Mouse (Mus musculus): ENCODE measurements around the gene Cd47. TPM values are rescaled to one million over a fixed set of nuclear protein-coding genes. Genes with fewer than 3 reads are reported as not detected.

The Cd47 gene
- polyA plus RNA-seq, 1 experiment: 124 TPM

- Histone ChIP-seq H3K4me3 (ENCODE audit: insufficient read depth, low read length) (no peak overlapping the region), H3K4me1 (ENCODE audit: control insufficient read depth, insufficient read depth, low read length) (no peaks in the 10 kb centered on the region)
- TF ChIP-seq POLR2A (IDR thresholded peaks at IDR 0.05; ENCODE audit: low read depth, low read length) (no peak), CTCF (IDR thresholded peaks at IDR 0.05; ENCODE audit: borderline replicate concordance, insufficient read depth, low read length) (no peak)
Measured at GRCm38 (mm10) chr16:49886403-49887066, 86.2 kb downstream of the Cd47 start.

GRCm38 (mm10) chr16:49887290-49887689 is 87.0 kb downstream of the Cd47 start:
- TF ChIP-seq POLR2A (IDR thresholded peaks at IDR 0.05; ENCODE audit: low read depth, low read length) (no peak), CTCF (IDR thresholded peaks at IDR 0.05; ENCODE audit: borderline replicate concordance, insufficient read depth, low read length) (no peak)
- H3K4me3 ChIP-seq (ENCODE audit: insufficient read depth, low read length): no peak overlapping the region
- no peaks in the 10 kb centered on the region for H3K4me1 ChIP-seq (ENCODE audit: control insufficient read depth, insufficient read depth, low read length)
- no peak overlapping the region for H3K27ac ChIP-seq (ENCODE audit: insufficient read depth, low read length)

More at GRCm38 (mm10) chr16:49886403-49887066, 86.2 kb downstream of the Cd47 start:
- H3K27ac ChIP-seq (ENCODE audit: insufficient read depth, low read length): no peak overlapping the region

GRCm38 (mm10) chr16:49887811-49888564 is 87.7 kb downstream of the Cd47 start:
- TF ChIP-seq POLR2A (IDR thresholded peaks at IDR 0.05; ENCODE audit: low read depth, low read length) (no peak), CTCF (IDR thresholded peaks at IDR 0.05; ENCODE audit: borderline replicate concordance, insufficient read depth, low read length) (no peak)
- Histone ChIP-seq H3K4me3 (ENCODE audit: insufficient read depth, low read length) (no peak overlapping the region), H3K27ac (ENCODE audit: insufficient read depth, low read length) (no peak overlapping the region), H3K4me1 (ENCODE audit: control insufficient read depth, insufficient read depth, low read length) (no peaks in the 10 kb centered on the region)

- Histone ChIP-seq H3K4me3 (ENCODE audit: insufficient read depth, low read length) (no peak overlapping the region), H3K27ac (ENCODE audit: insufficient read depth, low read length) (peak overlapping the region; percentile 47), H3K4me1 (ENCODE audit: control insufficient read depth, insufficient read depth, low read length) (no peaks in the 10 kb centered on the region)
- TF ChIP-seq POLR2A (IDR thresholded peaks at IDR 0.05; ENCODE audit: low read depth, low read length): no peak
- TF ChIP-seq CTCF (IDR thresholded peaks at IDR 0.05; ENCODE audit: borderline replicate concordance, insufficient read depth, low read length): no peak
Measured at GRCm38 (mm10) chr16:49889031-49889655, 88.8 kb downstream of the Cd47 start.

GRCm38 (mm10) chr16:49892252-49892651 is 91.9 kb downstream of the Cd47 start:
- Histone ChIP-seq H3K4me3 (ENCODE audit: insufficient read depth, low read length) (no peak overlapping the region), H3K4me1 (ENCODE audit: control insufficient read depth, insufficient read depth, low read length) (no peaks in the 10 kb centered on the region), H3K27ac (ENCODE audit: insufficient read depth, low read length) (no peak overlapping the region)
- TF ChIP-seq POLR2A (IDR thresholded peaks at IDR 0.05; ENCODE audit: low read depth, low read length): no peak
- TF ChIP-seq CTCF (IDR thresholded peaks at IDR 0.05; ENCODE audit: borderline replicate concordance, insufficient read depth, low read length): no peak

GRCm38 (mm10) chr16:49892945-49893344 is 92.6 kb downstream of the Cd47 start:
- H3K4me1 ChIP-seq (ENCODE audit: control insufficient read depth, insufficient read depth, low read length): no peaks in the 10 kb centered on the region
- H3K27ac ChIP-seq (ENCODE audit: insufficient read depth, low read length): no peak overlapping the region
- H3K4me3 ChIP-seq (ENCODE audit: insufficient read depth, low read length): no peak overlapping the region
- peak; percentile 41; the same call in 1 of the 2 replicates for TF ChIP-seq CTCF (IDR thresholded peaks at IDR 0.05; ENCODE audit: borderline replicate concordance, insufficient read depth, low read length)
- no peak for TF ChIP-seq POLR2A (IDR thresholded peaks at IDR 0.05; ENCODE audit: low read depth, low read length)

DNA sequence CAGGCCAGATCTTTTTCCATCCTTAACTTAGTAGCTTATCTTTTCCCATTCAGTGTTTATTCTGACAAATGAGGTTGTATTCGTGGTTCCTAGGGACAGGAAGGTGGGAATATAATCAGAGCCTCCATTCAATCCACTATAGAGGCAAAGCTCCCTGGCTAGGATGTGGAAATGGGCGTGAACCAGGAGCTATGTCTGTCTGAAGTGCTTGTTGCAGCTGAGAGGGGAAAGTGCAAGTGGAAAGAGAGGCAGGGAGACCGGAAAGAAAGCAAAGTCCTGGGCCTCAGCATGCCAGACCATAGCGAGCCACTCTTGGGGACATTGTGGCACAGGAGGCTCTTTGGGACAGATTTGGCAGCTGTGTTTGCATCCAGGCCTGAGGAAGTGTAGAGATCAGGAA is 94.3 kb downstream of the Cd47 start:
- Histone ChIP-seq H3K4me1 (ENCODE audit: control insufficient read depth, insufficient read depth, low read length) (no peaks in the 10 kb centered on the region), H3K27ac (ENCODE audit: insufficient read depth, low read length) (no peak overlapping the region), H3K4me3 (ENCODE audit: insufficient read depth, low read length) (no peak overlapping the region)
- TF ChIP-seq POLR2A (IDR thresholded peaks at IDR 0.05; ENCODE audit: low read depth, low read length): no peak
- TF ChIP-seq CTCF (IDR thresholded peaks at IDR 0.05; ENCODE audit: borderline replicate concordance, insufficient read depth, low read length): no peak

- Histone ChIP-seq H3K27ac (ENCODE audit: insufficient read depth, low read length) (no peak overlapping the region), H3K4me3 (ENCODE audit: insufficient read depth, low read length) (no peak overlapping the region), H3K4me1 (ENCODE audit: control insufficient read depth, insufficient read depth, low read length) (no peaks in the 10 kb centered on the region)
- TF ChIP-seq CTCF (IDR thresholded peaks at IDR 0.05; ENCODE audit: borderline replicate concordance, insufficient read depth, low read length) (no peak), POLR2A (IDR thresholded peaks at IDR 0.05; ENCODE audit: low read depth, low read length) (no peak)
Measured at GRCm38 (mm10) chr16:49896132-49896531, 95.8 kb downstream of the Cd47 start.

- H3K4me3 ChIP-seq (ENCODE audit: insufficient read depth, low read length): no peak overlapping the region
- no peak for TF ChIP-seq CTCF (IDR thresholded peaks at IDR 0.05; ENCODE audit: borderline replicate concordance, insufficient read depth, low read length)
- TF ChIP-seq POLR2A (IDR thresholded peaks at IDR 0.05; ENCODE audit: low read depth, low read length): no peak
- H3K4me1 ChIP-seq (ENCODE audit: control insufficient read depth, insufficient read depth, low read length): 0 out of 2 replicates have a peak, but pooled peaks cover 2% of the 10 kb centered on the region
- H3K27ac ChIP-seq (ENCODE audit: insufficient read depth, low read length): no peak overlapping the region
Measured at GRCm38 (mm10) chr16:49901395-49901794, 101.1 kb downstream of the Cd47 start.
